Comparison of ENCODE assay signal across 20 mouse cellular contexts in genomic region chr3:91059211-91059610, GRCm38 (mm10). TPM values are rescaled to one million over a fixed set of nuclear protein-coding genes. Genes with fewer than 3 reads are reported as not detected.
DNase-seq lines count a peak whose midpoint lies in the region; ATAC-seq and TF ChIP-seq lines count a peak whose summit lies in the region.
"Had no signal": no experiment of that assay in that cellular context is flagged by ENCODE, and none has a peak within 500 bp of the region (broad histone marks: within the 10 kb centered on the region; RNA-seq: fewer than 3 reads in every experiment).

No protein-coding gene starts in this region.

- 0% methylated on average over 1 of the region's 1 CpGs for WGBS in liver, postnatal 0 days (ENCODE audit: insufficient replicate concordance)
- WGBS in liver, embryonic 11.5 days, result 6% methylated on average over 1 of the region's 1 CpGs

- TF ChIP-seq CTCF in liver, postnatal 0 days (IDR thresholded peaks at IDR 0.05; ENCODE audit: low read depth), result peak; percentile 32

- peak; percentile 2 for DNase-seq in embryo, embryonic 10.5 days (ENCODE audit: low spot score)
- no peak for DNase-seq in embryo, embryonic 11 days
- DNase-seq in liver, postnatal 0 days, result no peak
- no peak for DNase-seq in liver, embryonic 11.5 days (ENCODE audit: low spot score)
- DNase-seq in ZHBTc4 (ENCODE audit: low read depth, low spot score), result peak; percentile 72
- peak; percentile 1 for DNase-seq in retina, postnatal 1 day
- no peak for DNase-seq in left cerebral cortex, postnatal 4 days
- DNase-seq in right cerebral cortex, postnatal 10 days (ENCODE audit: low spot score in 2 of 2), result no peak
- DNase-seq: adrenal gland, postnatal 25 days; B cell, adult 2 months; gastrocnemius, postnatal 10 days; heart, postnatal 36 days had no signal

- intact Hi-C loops in left cerebral cortex, postnatal 4 days (cut with DNase I), result no loop called here

- H3K4me3 ChIP-seq in liver, postnatal 0 days (ENCODE audit: low read depth, low read length), result no peak overlapping the region
- no peak overlapping the region for H3K4me3 ChIP-seq in liver, embryonic 11.5 days (ENCODE audit: low read depth, low read length)
- H3K4me3 ChIP-seq: midbrain, embryonic 13.5 days had no signal

- no peak for TF ChIP-seq EP300 in liver, postnatal 0 days (IDR thresholded peaks at IDR 0.05; ENCODE audit: low read depth)

- H3K36me3 ChIP-seq in liver, postnatal 0 days (replicated peaks; ENCODE audit: insufficient read depth, low read length), result no peaks in the 10 kb centered on the region
- no peaks in the 10 kb centered on the region for H3K36me3 ChIP-seq in liver, embryonic 11.5 days (ENCODE audit: control insufficient read depth, insufficient read depth, low read length)
- H3K36me3 ChIP-seq: midbrain, embryonic 13.5 days had no signal

- no peaks in the 10 kb centered on the region for H3K9me3 ChIP-seq in liver, postnatal 0 days (ENCODE audit: low read length)
- H3K9me3 ChIP-seq in liver, embryonic 11.5 days (ENCODE audit: control insufficient read depth, low read length), result no peaks in the 10 kb centered on the region

- H3K4me1 ChIP-seq in liver, postnatal 0 days (ENCODE audit: insufficient read depth), result no peaks in the 10 kb centered on the region
- no peaks in the 10 kb centered on the region for H3K4me1 ChIP-seq in liver, embryonic 11.5 days (replicated peaks; ENCODE audit: control insufficient read depth, insufficient read depth, low read length)
- H3K4me1 ChIP-seq: midbrain, embryonic 13.5 days had no signal

- H3K27me3 ChIP-seq in liver, postnatal 0 days (ENCODE audit: insufficient read depth, low read length), result no peaks in the 10 kb centered on the region
- H3K27me3 ChIP-seq in liver, embryonic 11.5 days (replicated peaks; ENCODE audit: control insufficient read depth, insufficient read depth, low read length), result no peaks in the 10 kb centered on the region
- H3K27me3 ChIP-seq: midbrain, embryonic 13.5 days had no signal

- no peak overlapping the region for H3K9ac ChIP-seq in liver, postnatal 0 days (replicated peaks)
- no peak overlapping the region for H3K9ac ChIP-seq in liver, embryonic 11.5 days (ENCODE audit: low read depth, low read length)
- H3K9ac ChIP-seq: midbrain, embryonic 13.5 days had no signal

- H3K4me2 ChIP-seq in liver, postnatal 0 days (ENCODE audit: low read depth, low read length), result no peak overlapping the region
- no peak overlapping the region for H3K4me2 ChIP-seq in liver, embryonic 11.5 days
- H3K4me2 ChIP-seq: heart, embryonic 11.5 days; midbrain, embryonic 13.5 days had no signal

- H3K27ac ChIP-seq in liver, postnatal 0 days (ENCODE audit: low read depth), result no peak overlapping the region
- no peak overlapping the region for H3K27ac ChIP-seq in liver, embryonic 11.5 days (ENCODE audit: low read depth, low read length)
- H3K27ac ChIP-seq: midbrain, embryonic 13.5 days had no signal

- no peak for ATAC-seq in liver, postnatal 0 days
- ATAC-seq in liver, embryonic 11.5 days (replicated peaks; ENCODE audit: low FRiP score), result no peak
- ATAC-seq: forebrain, embryonic 14.5 days; midbrain, embryonic 13.5 days had no signal

RNA-seq across cellular contexts. Expression of gene 9130204L05Rik, which starts 31.4 kb away (rescaled TPM):
- not detected in 2 replicates for polyA plus RNA-seq in liver, postnatal 0 days (2015; fragmentation: Nextera tagmentation; extraction: Ambion mirVana)
- not detected in 2 replicates for polyA plus RNA-seq in liver, embryonic 11.5 days (2014; fragmentation: Nextera tagmentation; extraction: Ambion mirVana)
- total RNA-seq in left cerebral cortex, postnatal 4 days (2021), result not detected
- total RNA-seq: adrenal gland, postnatal 25 days; gastrocnemius, postnatal 10 days; heart, postnatal 36 days; left cerebral cortex, adult 8-10 months had no signal
- polyA plus RNA-seq: forebrain, embryonic 14.5 days; heart, embryonic 11.5 days; intestine, embryonic 14.5 days; large intestine, adult 2 months; limb, embryonic 14.5 days; midbrain, embryonic 13.5 days; neural tube, embryonic 11.5 days had no signal

Comparison
In these comparisons a context has a peak if more than half of its experiments do, and no peak if none do; other contexts are left out.
1. DNase-seq: peak in embryo, embryonic 10.5 days (single experiment), ZHBTc4 (single experiment) and retina, postnatal 1 day (single experiment); none in embryo, embryonic 11 days (single experiment), liver, postnatal 0 days (single experiment), liver, embryonic 11.5 days (single experiment), left cerebral cortex, postnatal 4 days (single experiment) and right cerebral cortex, postnatal 10 days (0 of 2).